Mouse (Mus musculus): ENCODE measurements around the gene Arhgap19.
"Not testable (repeated sequence)": the region's sequence is repeated elsewhere in the genome, so short reads cannot be mapped to it uniquely, and the experiment has no call there.

The Arhgap19 gene

GRCm38 (mm10) chr19:41801742-41802369, at the start of gene Arhgap19:
Arhgap19 (minus strand) TSS chr19:41802047.
- peak; percentile 84 for DNase-seq (ENCODE audit: low read depth, low spot score)

DNA sequence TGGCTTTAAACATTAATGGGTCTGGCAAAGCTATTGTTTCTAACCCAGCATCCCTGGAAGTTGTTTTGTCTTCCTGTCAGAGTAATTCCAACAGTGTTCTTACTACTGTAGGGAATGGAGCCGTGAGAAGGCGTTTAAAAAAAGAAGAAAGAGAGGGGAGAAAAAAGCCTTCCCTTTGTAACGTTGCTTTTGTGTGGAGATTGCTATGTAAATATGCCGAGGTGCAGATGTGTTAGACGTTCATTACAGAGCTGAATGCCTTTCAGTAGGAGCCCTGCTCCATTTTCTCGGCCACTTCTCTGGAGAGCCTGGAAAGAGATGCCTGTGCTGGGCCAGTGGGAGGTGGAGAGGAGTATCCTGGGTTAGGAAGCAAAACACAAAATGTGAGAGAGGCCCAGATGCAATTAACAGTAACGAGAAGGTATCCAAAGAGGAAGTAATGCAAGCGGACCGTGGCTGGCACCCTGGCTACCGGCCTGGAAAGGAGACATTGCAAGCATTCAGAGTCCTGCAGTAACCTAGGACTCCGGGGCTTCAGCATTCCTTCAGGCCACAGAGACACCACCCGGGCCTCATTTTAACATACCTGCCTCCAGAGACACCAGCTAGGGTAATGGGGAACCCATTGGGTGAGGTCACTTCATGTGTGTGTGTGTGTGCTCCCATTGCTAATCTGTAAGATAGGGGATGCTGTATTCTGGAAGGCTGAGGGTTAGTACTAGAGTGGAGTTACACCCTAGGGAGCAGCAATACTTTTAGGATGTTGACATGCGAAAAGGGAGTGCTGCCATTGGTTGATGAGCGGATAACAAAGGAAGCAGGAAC, 49.1 kb upstream of the Arhgap19 start:
- DNase-seq (ENCODE audit: low read depth, low spot score) = no peak

GRCm38 (mm10) chr19:41850021-41850718, 48.3 kb upstream of the Arhgap19 start:
- no peak for DNase-seq (ENCODE audit: low read depth, low spot score)

- peak; percentile 86 for DNase-seq (ENCODE audit: low read depth, low spot score)
These were observed 46.4 kb upstream of the Arhgap19 start, which contains the start of gene Frat2 for GRCm38 (mm10) chr19:41847992-41848851. Frat2 (minus strand) TSS chr19:41848132.

DNA sequence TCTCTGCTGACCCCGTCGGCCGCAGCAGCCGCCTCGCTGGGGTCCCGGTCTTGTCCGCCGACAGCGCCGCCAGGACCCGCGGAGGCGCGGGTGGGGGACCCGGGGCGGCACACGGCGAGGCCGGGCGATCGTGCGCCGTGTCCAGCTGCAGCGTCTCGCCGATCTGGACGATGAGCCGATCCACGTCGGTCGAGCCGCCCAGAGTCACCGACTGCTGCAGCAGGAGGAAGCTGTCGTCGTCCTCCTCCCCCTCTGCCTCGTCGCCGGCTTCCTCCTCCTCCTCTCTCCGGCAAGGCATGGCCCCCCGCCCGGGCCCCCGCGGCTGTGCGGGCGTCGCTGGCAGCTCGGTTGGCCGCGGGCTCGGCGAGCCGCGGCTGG, 45.8 kb upstream of the Arhgap19 start:
- DNase-seq (ENCODE audit: low read depth, low spot score) = not testable (repeated sequence)

- no peak for DNase-seq (ENCODE audit: low read depth, low spot score)
These were observed 45.3 kb upstream of the Arhgap19 start for GRCm38 (mm10) chr19:41847091-41847581.

- DNase-seq (ENCODE audit: low read depth, low spot score) = no peak
These were observed 44.7 kb upstream of the Arhgap19 start for GRCm38 (mm10) chr19:41846366-41847090.

DNA sequence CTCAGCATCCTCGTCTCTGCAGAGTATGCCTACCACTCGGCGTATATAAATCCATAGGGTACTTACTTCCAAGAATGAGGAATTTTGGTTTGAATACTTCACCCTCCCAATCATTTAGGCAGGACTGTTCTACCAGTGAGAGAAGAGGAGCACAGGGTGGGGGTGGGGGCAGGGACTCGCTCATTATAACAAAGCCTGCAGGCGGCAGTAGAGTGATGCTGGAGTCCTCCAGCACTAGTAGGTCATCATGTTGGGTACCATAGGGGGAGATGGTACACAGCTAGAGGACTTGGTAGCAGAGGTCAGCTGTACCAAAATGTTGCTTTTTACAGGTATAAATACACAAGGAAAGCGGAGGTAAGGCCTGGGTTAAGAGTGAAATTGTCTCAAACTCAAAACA, 42.5 kb upstream of the Arhgap19 start:
- DNase-seq (ENCODE audit: low read depth, low spot score) = no peak

- no peak for DNase-seq (ENCODE audit: low read depth, low spot score)
These were observed 40.9 kb upstream of the Arhgap19 start for GRCm38 (mm10) chr19:41842706-41843105.

GRCm38 (mm10) chr19:41842196-41842595, 40.3 kb upstream of the Arhgap19 start:
- DNase-seq (ENCODE audit: low read depth, low spot score) = no peak

DNA sequence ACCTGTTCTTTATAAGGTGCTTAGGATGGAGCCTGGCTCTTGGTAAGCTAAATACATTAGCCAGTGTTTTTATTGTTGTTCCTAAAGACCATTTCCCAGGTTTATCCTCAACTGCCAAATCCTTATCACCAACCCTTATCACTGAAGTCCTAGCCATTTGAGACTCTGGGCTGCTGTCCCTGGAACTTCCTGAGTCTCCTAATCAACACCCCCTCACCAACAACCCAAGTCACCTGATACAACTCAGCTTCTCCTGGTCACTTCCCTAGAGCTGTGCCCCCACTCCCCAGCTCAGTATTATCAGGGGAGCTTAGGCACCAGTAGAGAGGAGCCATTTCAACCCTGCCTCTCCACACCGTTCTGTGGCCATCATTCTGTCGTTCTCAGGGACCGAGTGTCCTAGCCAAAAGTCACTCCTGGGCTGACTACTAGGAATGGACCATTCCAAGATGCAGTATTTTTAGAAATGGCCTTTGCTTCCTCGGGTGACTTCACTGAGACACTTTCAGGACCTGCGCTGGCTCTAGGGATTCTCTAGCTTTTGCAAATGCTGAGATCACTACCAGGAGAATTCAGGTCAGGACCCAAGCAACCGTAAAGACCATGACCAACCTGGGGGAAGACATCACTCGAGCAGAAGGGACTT, 39.4 kb upstream of the Arhgap19 start:
- no peak for DNase-seq (ENCODE audit: low read depth, low spot score)

DNA sequence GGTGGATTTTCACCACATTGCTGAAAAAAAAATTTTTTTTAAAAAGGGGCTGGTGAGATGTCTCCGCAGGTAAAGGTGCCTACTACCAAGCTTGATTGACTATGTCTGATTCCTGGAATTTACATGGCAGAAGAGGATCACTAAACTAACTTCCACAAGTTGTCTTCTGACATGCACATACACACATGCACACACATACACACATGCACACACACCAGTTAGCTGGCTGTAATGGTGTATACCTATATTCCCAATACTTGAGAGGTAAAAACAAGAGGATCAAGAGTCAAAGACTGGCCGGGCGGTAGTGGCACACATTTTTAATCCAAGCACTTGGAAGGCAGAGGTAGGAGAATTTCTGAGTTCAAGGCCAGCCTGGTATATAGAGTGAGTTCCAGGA, 37.8 kb upstream of the Arhgap19 start:
- DNase-seq (ENCODE audit: low read depth, low spot score) = no peak

- DNase-seq (ENCODE audit: low read depth, low spot score) = no peak
These were observed 37.0 kb upstream of the Arhgap19 start for GRCm38 (mm10) chr19:41838808-41839207.

- DNase-seq (ENCODE audit: low read depth, low spot score) = no peak
These were observed 36.0 kb upstream of the Arhgap19 start for GRCm38 (mm10) chr19:41837917-41838261.

GRCm38 (mm10) chr19:41837194-41837916, 35.5 kb upstream of the Arhgap19 start:
- no peak for DNase-seq (ENCODE audit: low read depth, low spot score)

- no peak for DNase-seq (ENCODE audit: low read depth, low spot score)
These were observed 34.9 kb upstream of the Arhgap19 start for GRCm38 (mm10) chr19:41836719-41837118.

- no peak for DNase-seq (ENCODE audit: low read depth, low spot score)
These were observed 34.0 kb upstream of the Arhgap19 start for GRCm38 (mm10) chr19:41835816-41836215.

- no peak for DNase-seq (ENCODE audit: low read depth, low spot score)
These were observed 33.6 kb upstream of the Arhgap19 start for GRCm38 (mm10) chr19:41835407-41835806.

GRCm38 (mm10) chr19:41832501-41833201, 30.8 kb upstream of the Arhgap19 start:
- DNase-seq (ENCODE audit: low read depth, low spot score) = no peak

Measured in embryo, embryonic 11.5 days (tissue).